Mouse (Mus musculus) brain, embryonic 14.5 days (tissue): Measurements from ENCODE around the gene Ints6. TPM values are rescaled to one million over a fixed set of nuclear protein-coding genes. Genes with fewer than 3 reads are reported as not detected.
"Not testable (repeated sequence)": the region's sequence is repeated elsewhere in the genome, so short reads cannot be mapped to it uniquely, and the experiment has no call there.

Experiments used
- DNase-seq: peaks from one replicate; pipeline ENCODE4 v3.0.0-alpha.2; 2011; ENCODE audit warnings: low read depth
- CTCF ChIP-seq: fragments of 200-500 bp; IDR thresholded peaks from 2 replicates; pipeline ENCODE4 v1.5.1; 2012; ENCODE audit warnings: inconsistent platforms, mild to moderate bottlenecking, moderate library complexity, borderline replicate concordance; ENCODE audit not compliant: insufficient read depth, insufficient read length; ENCODE audit errors: extremely low read depth
- POLR2A ChIP-seq: fragments of 200-500 bp; IDR thresholded peaks from 2 replicates; pipeline ENCODE4 v1.6.1; 2012; ENCODE audit warnings: mild to moderate bottlenecking, inconsistent platforms, borderline replicate concordance; ENCODE audit not compliant: poor library complexity, insufficient read depth, insufficient read length, severe bottlenecking; ENCODE audit errors: extremely low read depth
- polyA plus RNA-seq: library from polyadenylated mRNA; depleted of rRNA; stranded (reverse); fragments of >200 nt; gene quantifications from 2 replicates; pipeline ENCODE4 v1.2.3, GENCODE M21; 2012

Ints6 gene
- polyA plus RNA-seq, 1 experiment = 17.4 TPM

DNA sequence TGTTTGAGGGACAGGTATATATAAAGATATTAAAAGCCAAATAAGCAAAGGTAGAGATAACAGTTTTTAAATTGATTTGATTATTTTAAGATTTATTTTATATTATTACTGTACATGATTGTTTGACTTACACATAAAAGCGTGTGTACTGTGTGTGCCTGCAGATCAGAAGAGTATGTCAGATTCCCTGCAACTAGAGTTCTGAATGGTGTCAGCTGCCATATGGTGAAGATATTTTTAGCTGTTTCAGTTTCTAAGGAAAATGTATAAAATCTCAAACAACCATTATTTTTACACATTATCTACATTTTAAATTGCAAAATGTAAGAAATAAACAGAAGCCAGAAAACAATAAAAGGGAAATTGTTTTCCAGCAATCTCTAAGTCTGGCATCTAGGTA is 39.3 kb downstream of the Ints6 start:
- TF ChIP-seq POLR2A (no peak), CTCF (no peak)
- DNase-seq = peak; percentile 2

DNA sequence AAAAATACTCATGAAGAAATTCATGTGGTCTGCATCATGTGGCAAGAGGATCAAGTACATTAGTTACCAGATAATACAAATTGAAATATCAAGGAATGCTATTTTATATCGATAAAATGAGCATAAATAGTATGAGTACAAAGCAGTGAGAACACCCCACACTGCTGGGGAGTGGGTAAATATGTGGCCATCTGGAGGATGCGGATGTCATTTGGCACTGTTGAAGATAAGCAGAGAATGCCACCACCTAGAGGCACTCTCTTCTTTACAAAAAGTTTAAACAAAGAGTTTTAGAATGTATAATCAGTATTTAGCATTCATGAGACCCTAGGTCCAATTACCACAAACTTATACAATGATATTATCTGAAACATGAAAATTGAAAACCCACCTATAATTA is 42.8 kb downstream of the Ints6 start:
- DNase-seq = peak; percentile 19
- TF ChIP-seq CTCF (no peak), POLR2A (no peak)

DNA sequence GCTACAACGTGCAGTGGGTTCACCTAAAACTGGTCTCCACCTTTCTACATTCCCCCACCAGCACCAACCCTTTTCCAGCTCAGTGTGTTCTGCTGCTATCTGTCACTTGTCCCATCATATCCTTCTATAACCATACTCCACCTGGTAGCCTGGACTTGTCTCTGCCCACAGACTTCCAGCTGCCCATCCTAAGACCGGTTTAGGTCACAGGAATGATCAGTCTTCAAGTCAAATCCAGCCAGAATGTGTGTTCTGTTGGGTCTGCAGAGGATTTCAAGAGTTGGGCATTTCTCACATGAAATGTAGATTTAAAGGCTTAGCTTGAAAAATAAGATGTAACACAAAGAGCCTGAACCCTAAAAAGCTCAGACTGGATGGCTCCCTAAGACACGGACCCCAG is 87.3 kb downstream of the Ints6 start:
- DNase-seq = no peak
- TF ChIP-seq POLR2A (no peak), CTCF (no peak)

DNA sequence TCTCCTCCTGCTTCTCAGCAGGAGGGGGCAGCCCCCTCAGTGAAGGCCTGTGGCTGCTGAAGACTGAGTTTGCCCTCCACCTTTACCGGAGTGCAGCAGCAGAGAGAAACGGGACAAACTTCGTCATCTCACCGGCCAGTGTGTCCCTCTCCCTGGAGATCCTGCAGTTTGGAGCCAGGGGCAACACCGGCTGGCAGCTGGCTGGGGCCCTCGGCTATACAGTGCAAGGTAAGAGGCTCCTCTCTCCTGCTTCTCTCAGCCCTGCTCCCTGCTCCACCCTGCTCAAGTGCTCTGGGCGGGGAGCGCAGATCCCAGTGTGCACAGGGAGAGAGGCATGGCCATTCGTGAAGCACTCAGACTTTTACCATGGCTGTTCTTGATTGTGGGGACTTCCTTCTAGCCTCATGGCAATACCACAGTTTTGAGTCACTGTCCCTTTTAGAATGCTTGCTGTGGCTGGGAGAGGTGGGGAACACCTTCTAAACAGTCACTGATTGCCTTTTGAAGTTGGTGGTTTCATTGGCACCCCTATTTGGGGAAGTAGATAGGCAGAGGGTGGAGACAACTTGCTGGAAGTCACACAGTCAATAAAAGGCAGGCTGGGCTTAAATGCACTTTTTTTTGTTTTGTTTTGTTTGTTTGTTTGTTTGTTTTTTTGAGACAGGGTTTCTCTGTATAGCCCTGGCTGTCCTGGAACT is 95.8 kb downstream of the Ints6 start:
- no peak for DNase-seq
- TF ChIP-seq POLR2A = no peak
- TF ChIP-seq CTCF = no peak

DNA sequence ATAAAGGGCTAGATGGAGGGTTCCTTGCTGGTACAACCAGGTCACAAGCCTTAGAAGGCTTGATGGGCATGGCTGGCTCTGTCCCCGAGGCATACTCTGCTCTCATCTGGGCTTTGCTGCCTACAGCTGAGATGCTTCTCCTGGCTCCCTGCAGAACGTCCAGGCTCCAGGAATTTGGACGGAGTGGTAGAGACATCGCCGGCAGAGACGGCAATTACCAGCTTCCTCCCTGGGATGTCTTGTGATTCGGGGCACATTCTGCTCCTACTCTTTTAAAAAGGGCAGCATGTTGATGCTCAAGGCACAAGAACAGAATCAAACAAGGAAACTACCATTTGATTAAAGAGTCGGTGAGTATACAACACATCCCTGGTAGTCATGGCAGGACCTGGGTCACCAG is 97.6 kb downstream of the Ints6 start, which contains the start of gene Serpine3:
Serpine3 (plus strand) TSS at position 301 of the 400 bp plus-strand sequence.
- TF ChIP-seq CTCF = no peak
- no peak for TF ChIP-seq POLR2A
- DNase-seq = no peak

DNA sequence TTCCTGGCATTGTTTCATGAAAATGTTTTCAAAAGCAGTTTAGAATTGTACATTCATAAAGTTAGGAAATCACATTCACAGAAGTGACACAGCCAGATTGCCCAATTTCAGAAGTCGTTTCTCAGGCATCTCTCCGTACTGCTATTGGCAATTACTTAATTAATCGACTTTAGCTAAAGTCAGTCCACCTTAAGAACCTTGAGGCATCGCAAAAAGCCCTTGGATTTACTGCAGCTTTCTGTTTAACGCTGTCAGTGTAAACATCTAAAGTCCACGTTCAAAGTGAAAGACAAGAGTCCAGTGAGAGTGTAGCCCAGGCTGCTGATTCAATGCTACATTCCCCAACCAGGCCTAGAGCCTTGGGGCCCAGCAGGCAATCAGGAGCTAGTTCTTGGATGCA is 98.6 kb downstream of the Ints6 start:
- TF ChIP-seq CTCF (no peak), POLR2A (no peak)
- DNase-seq = no peak

DNA sequence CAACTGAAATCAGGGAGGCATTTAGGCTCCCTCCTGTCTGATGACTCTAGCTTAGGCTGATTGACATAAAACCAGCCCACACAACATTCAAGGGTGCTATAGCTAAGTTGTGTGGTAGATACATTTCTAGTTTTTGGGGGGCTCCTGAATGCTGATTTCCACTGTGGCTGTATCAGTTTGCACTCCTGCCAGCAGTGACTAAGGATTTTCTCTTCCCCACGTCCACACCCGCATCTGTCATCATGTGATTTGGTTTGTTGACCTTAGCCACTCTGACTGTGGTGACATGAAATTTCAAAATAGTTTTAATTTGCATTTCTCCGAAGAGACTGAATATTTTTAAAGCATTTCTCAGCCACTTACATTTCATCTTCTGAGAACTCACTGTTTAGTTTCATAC is 103.5 kb downstream of the Ints6 start:
- DNase-seq = no peak
- TF ChIP-seq POLR2A (no peak), CTCF (no peak)

DNA sequence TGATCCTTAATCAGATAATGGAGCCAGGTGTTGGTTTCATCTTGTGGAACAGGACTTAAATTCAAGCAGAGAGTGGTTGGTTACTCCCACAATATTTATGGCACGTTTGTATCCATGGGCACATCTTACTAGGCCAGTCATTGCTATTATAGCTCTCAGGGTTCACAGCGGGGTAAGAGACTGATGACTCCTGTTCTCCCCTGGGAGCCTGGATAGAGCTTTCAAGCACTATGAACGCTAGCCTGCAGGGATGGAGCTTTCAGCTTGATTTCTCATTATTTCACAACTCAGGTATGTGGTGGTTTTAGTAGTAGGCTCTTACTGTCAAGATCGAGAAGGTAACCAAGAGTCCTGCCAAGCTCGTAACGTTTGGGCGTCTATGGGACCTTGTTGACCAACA is 105.0 kb downstream of the Ints6 start:
- no peak for DNase-seq
- no peak for TF ChIP-seq CTCF
- no peak for TF ChIP-seq POLR2A

DNA sequence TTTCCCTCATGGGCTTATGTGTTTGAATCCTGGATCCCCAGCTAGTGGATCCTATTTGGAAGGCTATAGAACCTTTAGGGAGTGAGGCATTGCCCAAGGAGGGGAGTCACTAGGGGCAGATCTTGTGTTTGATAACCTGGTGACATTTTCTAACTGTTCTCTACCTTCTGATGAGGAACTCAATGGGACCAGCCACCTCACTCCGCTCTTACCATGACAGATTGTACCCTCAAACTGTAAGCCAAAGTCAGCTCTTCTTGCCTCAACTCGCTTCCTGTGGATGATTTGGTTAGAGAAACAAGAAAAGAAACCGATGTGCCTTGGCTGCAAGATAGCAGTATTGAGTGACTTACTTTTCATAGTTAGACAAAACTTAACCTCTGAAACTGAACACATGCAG is 109.2 kb downstream of the Ints6 start:
- no peak for DNase-seq

DNA sequence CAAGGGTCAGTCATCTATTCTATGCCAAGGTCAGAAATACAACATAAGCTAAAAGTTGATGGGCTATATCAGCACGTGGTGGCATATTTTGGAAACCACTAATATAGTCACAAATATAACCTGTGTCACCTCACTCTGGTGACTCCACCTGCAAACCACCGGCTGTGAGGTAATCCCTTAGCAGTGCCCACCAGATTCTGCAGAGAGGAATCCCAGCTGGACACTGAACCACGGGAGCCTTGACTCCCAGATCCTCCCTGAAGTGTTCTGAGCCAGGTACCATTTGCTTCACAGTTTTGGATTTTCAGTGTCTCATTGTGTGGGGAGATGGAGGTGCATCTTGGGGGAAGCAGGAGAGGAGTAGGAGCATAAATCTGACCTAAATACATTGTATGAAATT is 110.6 kb downstream of the Ints6 start:
- no peak for DNase-seq
- TF ChIP-seq CTCF (no peak), POLR2A (no peak)

More for the DNA sequence above, 109.2 kb downstream of the Ints6 start:
- TF ChIP-seq CTCF (no peak), POLR2A (no peak)

DNA sequence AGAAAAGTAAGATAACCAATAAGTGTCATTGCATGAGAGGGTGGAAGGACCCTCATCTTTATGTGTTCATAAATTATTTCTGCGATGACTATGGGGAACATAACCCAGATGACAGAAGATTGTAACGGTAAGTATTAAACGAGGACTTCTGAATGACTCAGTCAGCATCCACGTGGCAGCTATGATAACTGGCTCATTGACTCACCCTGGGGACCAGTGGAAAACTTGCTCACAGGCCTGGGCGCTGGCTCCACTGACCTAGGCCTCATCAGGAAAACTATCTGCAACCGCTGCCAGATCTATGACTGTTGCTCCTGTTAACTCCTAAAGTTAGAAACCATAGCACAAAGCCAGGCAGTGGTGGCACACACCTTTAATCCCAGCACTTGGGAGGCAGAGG is 112.6 kb downstream of the Ints6 start:
- DNase-seq = no peak
- TF ChIP-seq CTCF = no peak
- TF ChIP-seq POLR2A = no peak

DNA sequence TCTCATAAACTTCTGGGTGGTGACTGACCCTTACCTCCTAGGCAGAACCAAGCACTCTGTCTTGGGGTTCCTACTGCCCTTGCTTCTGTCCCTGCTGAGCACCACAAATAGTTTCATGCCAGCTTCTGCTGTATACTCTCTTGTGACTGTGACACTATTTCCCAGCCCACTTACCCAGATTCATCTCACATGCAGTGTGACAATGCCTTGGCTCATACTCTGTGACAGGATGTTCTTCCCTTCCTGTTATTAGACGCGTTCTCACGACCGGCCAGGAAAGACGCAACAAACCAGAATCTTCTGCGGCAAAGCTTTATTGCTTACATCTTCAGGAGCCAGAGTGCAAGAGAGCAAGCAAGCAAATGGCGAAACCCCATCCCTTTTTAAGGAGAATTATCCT is 118.6 kb downstream of the Ints6 start:
- not testable (repeated sequence) for DNase-seq

DNA sequence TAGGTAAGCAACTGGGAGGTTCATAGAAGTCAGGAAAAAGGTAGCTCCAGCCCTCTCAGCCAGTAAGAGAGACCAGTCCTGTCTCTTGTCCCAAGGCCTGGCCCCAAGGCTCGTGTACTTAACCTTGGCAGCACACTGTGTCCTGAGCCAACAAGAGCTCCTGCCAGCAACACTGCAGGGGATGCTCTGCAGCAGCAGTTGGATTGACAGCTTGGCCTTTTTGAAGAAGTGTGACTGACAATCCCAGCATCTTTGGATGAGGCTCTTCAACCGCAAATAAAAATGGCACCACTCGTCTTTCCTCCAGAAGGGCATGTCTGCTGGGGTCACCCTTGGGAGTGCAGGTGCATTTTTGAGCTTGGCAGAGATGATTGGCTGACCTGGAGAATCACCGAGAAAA is 120.6 kb downstream of the Ints6 start:
- DNase-seq = no peak
- TF ChIP-seq POLR2A (no peak), CTCF (no peak)

DNA sequence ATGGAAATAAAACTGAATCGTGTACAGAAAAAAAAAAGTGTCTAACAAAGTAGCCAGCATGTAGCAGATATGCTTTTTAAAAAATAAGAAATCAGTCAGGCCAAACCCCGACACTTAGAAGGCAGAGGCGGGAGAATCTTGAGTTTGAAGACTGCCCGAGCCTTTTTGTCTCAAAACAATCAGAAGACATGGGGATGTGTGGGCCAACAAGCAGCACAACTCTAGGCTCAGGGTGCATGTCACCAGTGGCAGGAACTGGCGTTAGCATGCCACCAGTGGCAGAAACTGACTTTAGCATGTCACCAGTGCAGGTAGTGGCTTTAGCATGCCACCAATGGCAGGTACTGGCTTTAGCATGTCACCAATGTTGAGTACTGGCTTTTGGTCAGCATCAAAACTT is 121.4 kb downstream of the Ints6 start:
- no peak for DNase-seq
- no peak for TF ChIP-seq CTCF
